8 mouse cellular contexts compared by ENCODE assay signal in the genomic region with DNA sequence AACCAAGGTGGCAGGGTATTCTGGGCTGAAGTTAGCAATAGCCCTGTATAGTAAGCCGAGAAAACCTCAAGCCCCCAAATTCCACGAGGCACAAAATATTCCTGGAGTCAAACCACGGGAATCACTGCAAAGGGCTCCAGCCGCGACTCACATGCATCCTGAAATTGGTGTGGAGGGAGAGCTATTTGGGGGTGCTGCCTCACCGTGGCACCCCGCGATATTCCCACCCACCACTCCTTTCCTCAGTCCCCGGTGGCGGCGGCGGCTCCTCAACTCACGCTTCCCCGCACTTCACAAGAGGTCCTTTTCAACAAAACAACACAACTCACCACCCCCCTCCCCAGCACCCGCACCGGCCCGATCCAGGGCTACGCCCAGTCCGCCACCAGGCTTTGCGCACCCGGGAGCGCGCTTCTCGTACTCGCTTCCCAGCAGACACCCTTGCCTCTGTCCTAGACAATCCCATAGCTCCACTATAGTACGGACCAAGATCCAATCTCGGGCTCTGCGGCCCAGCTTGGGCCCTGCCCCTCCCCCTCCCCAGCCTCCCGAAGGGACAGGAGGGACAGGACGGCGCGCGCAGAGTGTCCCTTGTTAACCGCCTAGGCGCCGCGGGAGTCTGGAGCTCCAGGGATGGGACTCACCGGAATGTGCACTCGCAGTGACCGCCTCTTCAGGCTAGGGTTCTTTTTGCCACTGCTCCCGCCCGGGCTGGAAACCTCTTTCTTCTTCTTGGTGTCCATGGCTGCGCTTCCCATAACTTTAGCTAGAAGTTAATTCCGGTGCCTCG. TPM values are rescaled to one million over a fixed set of nuclear protein-coding genes. Genes with fewer than 3 reads are reported as not detected.
DNase-seq lines count a peak whose midpoint lies in the region; ATAC-seq and TF ChIP-seq lines count a peak whose summit lies in the region.

No protein-coding gene starts in this region.

- H3K4me3 ChIP-seq in E14TG2a.4 (replicated peaks; ENCODE audit: low read length) = peak overlapping the region; percentile 80
- H3K4me3 ChIP-seq in brown adipose tissue, adult 24 weeks (ENCODE audit: insufficient read depth, low read depth, low read length) = peak overlapping the region; percentile 87
- H3K4me3 ChIP-seq in forebrain, embryonic 14.5 days (ENCODE audit: low read depth, low read length) = peak overlapping the region; percentile 49
- peak overlapping the region; percentile 63 for H3K4me3 ChIP-seq in heart, postnatal 0 days (ENCODE audit: low read depth, low read length)
- H3K4me3 ChIP-seq in lung, embryonic 15.5 days = peak overlapping the region; percentile 60
- H3K4me3 ChIP-seq in olfactory bulb, adult 2 months (ENCODE audit: insufficient read depth, low read depth, low read length) = peak overlapping the region; percentile 62

- H3K4me1 ChIP-seq in E14TG2a.4 (replicated peaks; ENCODE audit: low read depth, low read length) = peaks cover 22% of the 10 kb centered on the region
- peaks cover 13% of the 10 kb centered on the region for H3K4me1 ChIP-seq in brown adipose tissue, adult 24 weeks (ENCODE audit: control insufficient read depth, insufficient read depth, insufficient read length, low read length)
- H3K4me1 ChIP-seq in forebrain, embryonic 14.5 days (ENCODE audit: control insufficient read depth, insufficient read depth, low read length) = peaks cover 10% of the 10 kb centered on the region
- peaks cover 23% of the 10 kb centered on the region for H3K4me1 ChIP-seq in heart, postnatal 0 days (ENCODE audit: control insufficient read depth, insufficient read depth)
- peaks cover 7% of the 10 kb centered on the region for H3K4me1 ChIP-seq in lung, embryonic 15.5 days
- H3K4me1 ChIP-seq in olfactory bulb, adult 2 months (ENCODE audit: control insufficient read depth, insufficient read depth, low read length) = peaks cover 21% of the 10 kb centered on the region

- peaks cover 79% of the 10 kb centered on the region for H3K27me3 ChIP-seq in E14TG2a.4 (ENCODE audit: insufficient read depth, low read length)
- H3K27me3 ChIP-seq in forebrain, embryonic 14.5 days (replicated peaks; ENCODE audit: control insufficient read depth, insufficient read depth, low read length) = peaks cover 35% of the 10 kb centered on the region
- H3K27me3 ChIP-seq in heart, postnatal 0 days (ENCODE audit: control insufficient read depth, insufficient read depth, low read length) = no peaks in the 10 kb centered on the region
- peaks cover 26% of the 10 kb centered on the region for H3K27me3 ChIP-seq in lung, embryonic 15.5 days

- TF ChIP-seq CTCF in E14TG2a.4 (conservative IDR thresholded peaks at IDR 0.05; ENCODE audit: low read length) = no peak
- TF ChIP-seq CTCF in heart, postnatal 0 days (IDR thresholded peaks at IDR 0.05; ENCODE audit: low read depth) = no peak
- no peak for TF ChIP-seq CTCF in olfactory bulb, adult 2 months (IDR thresholded peaks at IDR 0.05; ENCODE audit: insufficient read depth, low read depth, low read length)

- H3K4me2 ChIP-seq in forebrain, embryonic 14.5 days (ENCODE audit: low read length) = peak overlapping the region; percentile 99
- peak overlapping the region; percentile 96 for H3K4me2 ChIP-seq in heart, postnatal 0 days (ENCODE audit: low read depth, low read length)
- H3K4me2 ChIP-seq in lung, embryonic 15.5 days = peak overlapping the region; percentile 99

- TF ChIP-seq POLR2A in olfactory bulb, adult 2 months (IDR thresholded peaks at IDR 0.05; ENCODE audit: insufficient read depth, low read depth, low read length) = peak; percentile 27; the same call in 1 of the 2 replicates

- H3K27ac ChIP-seq in brown adipose tissue, adult 24 weeks (replicated peaks; ENCODE audit: low read depth, low read length) = peak overlapping the region; percentile 86
- no peak overlapping the region for H3K27ac ChIP-seq in forebrain, embryonic 14.5 days (ENCODE audit: low read depth, low read length)
- peak overlapping the region; percentile 64 for H3K27ac ChIP-seq in heart, postnatal 0 days (ENCODE audit: low read depth)
- no peak overlapping the region for H3K27ac ChIP-seq in lung, embryonic 15.5 days
- no peak overlapping the region for H3K27ac ChIP-seq in olfactory bulb, adult 2 months (ENCODE audit: insufficient read depth, low read depth, low read length)

- WGBS in forebrain, embryonic 14.5 days = under 1% methylated on average over 45 of the region's 45 CpGs
- WGBS in heart, postnatal 0 days = under 1% methylated on average over 45 of the region's 45 CpGs
- WGBS in lung, embryonic 15.5 days = under 1% methylated on average over 45 of the region's 45 CpGs
- WGBS in olfactory bulb, adult 2 months = 1% methylated on average over 42 of the region's 45 CpGs

- H3K9ac ChIP-seq in forebrain, embryonic 14.5 days (ENCODE audit: low read length) = peak overlapping the region; percentile 54; the same call in 1 of the 2 replicates
- peak overlapping the region; percentile 74 for H3K9ac ChIP-seq in heart, postnatal 0 days (replicated peaks; ENCODE audit: low read depth, low read length)
- peak overlapping the region; percentile 42 for H3K9ac ChIP-seq in lung, embryonic 15.5 days

- DNase-seq in forebrain, embryonic 14.5 days (ENCODE audit: low spot score) = peak; percentile 30
- peak; percentile 51 for DNase-seq in heart, postnatal 0 days (ENCODE audit: low spot score)
- DNase-seq in kidney, postnatal 36 days = peak; percentile 54 to 81
- DNase-seq in urinary bladder, postnatal 36 days (ENCODE audit: low spot score in 2 of 2) = peak; percentile 60 to 61

- no peaks in the 10 kb centered on the region for H3K36me3 ChIP-seq in E14TG2a.4 (ENCODE audit: insufficient read depth, low read length)
- no peaks in the 10 kb centered on the region for H3K36me3 ChIP-seq in forebrain, embryonic 14.5 days (ENCODE audit: control insufficient read depth, insufficient read depth, low read length)
- H3K36me3 ChIP-seq in heart, postnatal 0 days (replicated peaks; ENCODE audit: control insufficient read depth, insufficient read depth, low read length) = no peaks in the 10 kb centered on the region
- no peaks in the 10 kb centered on the region for H3K36me3 ChIP-seq in lung, embryonic 15.5 days

- no peak for TF ChIP-seq EP300 in heart, postnatal 0 days (IDR thresholded peaks at IDR 0.05; ENCODE audit: low read depth)

- H3K9me3 ChIP-seq in E14TG2a.4 (ENCODE audit: low read length) = no peaks in the 10 kb centered on the region
- H3K9me3 ChIP-seq in forebrain, embryonic 14.5 days (replicated peaks; ENCODE audit: control insufficient read depth, low read length) = no peaks in the 10 kb centered on the region
- H3K9me3 ChIP-seq in heart, postnatal 0 days (replicated peaks; ENCODE audit: control insufficient read depth, low read length) = no peaks in the 10 kb centered on the region
- H3K9me3 ChIP-seq in lung, embryonic 15.5 days = no peaks in the 10 kb centered on the region

- peak; percentile 60 for ATAC-seq in forebrain, embryonic 14.5 days
- ATAC-seq in heart, postnatal 0 days (ENCODE audit: insufficient read depth, low read depth) = peak; percentile 63
- ATAC-seq in lung, embryonic 15.5 days (ENCODE audit: borderline replicate concordance, extremely low read depth, low FRiP score, low TSS enrichment) = peak; percentile 72

RNA-seq across cellular contexts. Expression of gene Prkag2, which starts 0.9 kb away (rescaled TPM):
- polyA plus RNA-seq in brown adipose tissue, adult 24 weeks (2012; ENCODE audit: insufficient read depth, insufficient read length, missing spikeins) = 32.6 and 60.2 TPM in 2 replicates
- polyA plus RNA-seq in forebrain, embryonic 14.5 days (2014; fragmentation: Nextera tagmentation; extraction: Ambion mirVana) = 80.6 and 93.2 TPM in 2 replicates
- total RNA-seq in heart, postnatal 0 days (2014; rRNA removed; ENCODE audit: low replicate concordance) = 62.9 and 72.2 TPM in 2 replicates
- 121 and 122 TPM in 2 replicates for polyA plus RNA-seq in heart, postnatal 0 days (2015; fragmentation: Nextera tagmentation; extraction: Ambion mirVana)
- 27.9 and 30.2 TPM in 2 replicates for polyA plus RNA-seq in lung, embryonic 15.5 days (2015; fragmentation: Nextera tagmentation; extraction: Ambion mirVana)
- not detected in 2 replicates for polyA plus RNA-seq in olfactory bulb, adult 2 months (2012; ENCODE audit: insufficient read depth, insufficient read length, low replicate concordance, missing spikeins)

Comparison
In these comparisons a context has a peak if more than half of its experiments do, and no peak if none do; other contexts are left out.
1. H3K27ac ChIP-seq: peak in brown adipose tissue, adult 24 weeks (single experiment) and heart, postnatal 0 days (single experiment); none in forebrain, embryonic 14.5 days (single experiment), lung, embryonic 15.5 days (single experiment) and olfactory bulb, adult 2 months (single experiment).
2. Peak in every context shown above with its lines, with median percentiles within 50 percentile points of each other: H3K4me3 ChIP-seq, ATAC-seq, DNase-seq, H3K4me2 ChIP-seq and H3K9ac ChIP-seq.